Mouse (Mus musculus) heart, adult 18-20 months (tissue): ENCODE measurements at regions not wholly inside any gene's neighbourhood (a gene's known extent, or its start where the extent isn't known, plus 50 kb on each side); places are given as distances from the start of the nearest gene placed in this dataset.
A peak's percentile ranks its signal among the peaks of the same experiment; 100 is the strongest.

Experiments used
- DNase-seq, 2 experiments: peaks; one replicate each; pipeline ENCODE4 v3.0.0; 2021 to 2022; ENCODE audit warnings: mixed read lengths in 1 of 2

DNA sequence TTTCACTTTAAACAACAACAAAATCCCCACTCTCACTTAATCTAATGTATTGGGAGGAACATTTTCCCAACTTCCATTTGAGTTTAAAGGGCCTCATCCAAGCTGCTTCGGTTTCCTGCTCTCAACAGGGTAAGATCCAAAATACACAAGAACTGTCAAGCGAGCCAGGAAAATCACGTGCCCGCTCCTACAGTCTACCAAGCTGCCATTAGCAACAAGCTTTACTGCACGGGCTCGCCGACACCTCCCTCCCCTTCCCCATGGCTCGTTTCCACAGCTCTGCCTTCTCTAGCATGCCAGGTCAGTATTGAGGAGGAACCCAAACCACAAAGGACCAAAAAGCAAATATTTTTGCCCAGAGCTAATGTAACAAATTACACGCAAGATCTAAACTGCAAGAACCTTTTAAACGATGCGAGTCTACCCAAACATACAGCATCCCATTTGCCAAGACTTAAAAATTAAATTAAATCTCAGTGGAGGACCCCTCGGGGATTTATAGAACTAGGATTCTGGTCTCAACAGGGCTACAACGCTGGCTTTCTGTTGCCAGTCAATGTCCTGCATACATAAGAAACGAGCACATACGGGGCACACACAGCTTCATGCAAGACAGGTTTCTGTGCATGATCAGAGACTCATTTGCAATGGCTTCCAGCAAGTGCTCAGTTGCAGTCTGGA, 435.4 kb upstream of the Jarid2 start:
- peak; percentile 80 to 87 for DNase-seq

- no peak for DNase-seq
These were observed 433.7 kb upstream of the Jarid2 start for GRCm38 (mm10) chr13:44295621-44296020.

DNA sequence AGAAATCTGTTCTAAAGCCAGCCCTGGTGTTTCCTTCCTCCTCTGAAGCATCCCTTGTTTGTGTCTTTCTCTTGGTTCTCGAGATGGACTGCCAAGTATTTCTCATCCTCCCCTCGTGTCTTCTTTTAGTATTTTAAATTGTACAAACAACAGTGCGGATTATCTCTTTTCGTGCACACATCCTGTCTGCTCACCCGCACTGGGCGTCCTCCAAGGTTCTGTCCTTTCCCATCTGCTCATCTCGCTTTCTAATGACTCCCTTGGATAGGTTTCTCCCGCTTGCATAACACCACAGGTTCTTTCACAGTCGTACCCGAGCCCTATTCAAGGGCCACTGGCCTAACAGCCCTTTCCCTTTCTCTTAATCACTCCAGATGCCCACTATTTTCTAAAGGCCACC, 428.7 kb upstream of the Jarid2 start:
- no peak for DNase-seq

GRCm38 (mm10) chr13:44301215-44301614, 428.1 kb upstream of the Jarid2 start:
- no peak for DNase-seq

GRCm38 (mm10) chr13:44301936-44302335, 427.3 kb upstream of the Jarid2 start:
- DNase-seq: peak; percentile 84 to 89

DNA sequence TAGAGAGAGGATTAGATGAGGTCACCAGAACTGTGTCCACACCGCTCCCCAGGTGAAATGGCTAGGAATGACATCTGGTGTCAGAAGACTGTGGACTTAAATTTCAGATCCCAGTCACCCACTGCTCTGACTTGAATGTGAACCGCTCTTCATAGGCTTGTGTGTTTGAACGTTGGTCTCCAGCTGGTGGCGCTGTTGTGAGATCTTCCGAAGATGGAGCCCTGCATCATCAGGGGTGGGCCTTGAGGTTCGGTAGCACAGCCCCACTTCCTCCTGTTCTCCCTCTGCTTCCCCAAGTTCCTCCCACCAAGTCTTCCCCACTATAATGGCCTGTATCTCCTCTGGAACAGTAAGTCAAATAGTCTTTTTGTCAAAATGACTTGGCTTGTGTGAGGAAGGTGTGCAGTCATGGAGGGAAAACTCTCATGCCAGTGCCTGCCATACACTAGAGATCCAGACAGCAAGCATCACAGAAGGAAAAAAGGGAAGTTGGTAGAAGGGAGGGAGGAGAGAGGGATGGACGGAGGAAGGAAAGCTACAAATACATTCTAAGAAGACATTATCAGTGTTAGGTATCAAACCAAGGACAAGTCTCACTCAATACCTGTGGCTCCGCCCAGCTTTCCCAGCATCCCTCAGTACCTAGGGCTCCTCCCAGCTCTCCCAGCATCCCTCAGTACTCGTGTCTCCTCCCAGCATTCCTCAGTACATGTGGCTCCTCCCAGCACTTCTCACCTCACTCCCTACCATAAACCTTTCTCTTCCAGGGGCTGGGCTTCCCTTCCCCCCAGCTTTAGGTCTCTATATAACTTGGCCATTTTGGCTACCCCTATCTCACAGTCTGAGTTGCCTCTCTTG, 423.9 kb upstream of the Jarid2 start:
- DNase-seq: no peak

GRCm38 (mm10) chr13:44306275-44307050, 422.8 kb upstream of the Jarid2 start:
- peak; percentile 87 to 93 for DNase-seq

GRCm38 (mm10) chr13:44308227-44308626, 421.0 kb upstream of the Jarid2 start:
- DNase-seq: no peak

- DNase-seq: peak in 1 of 2 experiments; percentile 48
These were observed 417.0 kb upstream of the Jarid2 start for GRCm38 (mm10) chr13:44312237-44312636.

- peak; percentile 46 to 63 for DNase-seq
These were observed 412.4 kb upstream of the Jarid2 start for GRCm38 (mm10) chr13:44316747-44317446.

DNA sequence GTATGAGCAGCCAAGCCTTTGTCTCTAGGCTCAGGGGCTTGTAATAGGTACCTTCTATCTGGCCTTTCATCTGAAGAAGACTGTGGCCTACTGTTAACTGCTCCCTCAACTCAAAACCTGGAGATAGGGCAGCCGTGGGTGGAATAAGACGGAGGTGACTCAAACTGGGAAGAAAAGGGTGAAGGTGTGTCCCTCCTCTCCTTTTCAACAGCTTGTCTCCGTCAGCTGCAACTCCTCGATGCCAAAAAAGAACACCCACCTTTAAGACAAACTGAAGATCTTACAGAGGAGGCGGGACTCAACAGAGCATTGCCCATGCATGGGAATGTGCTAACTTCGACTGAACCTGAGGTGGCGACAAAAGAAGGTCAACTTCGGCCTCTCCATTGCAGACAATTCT, 411.7 kb upstream of the Jarid2 start:
- DNase-seq: no peak

DNA sequence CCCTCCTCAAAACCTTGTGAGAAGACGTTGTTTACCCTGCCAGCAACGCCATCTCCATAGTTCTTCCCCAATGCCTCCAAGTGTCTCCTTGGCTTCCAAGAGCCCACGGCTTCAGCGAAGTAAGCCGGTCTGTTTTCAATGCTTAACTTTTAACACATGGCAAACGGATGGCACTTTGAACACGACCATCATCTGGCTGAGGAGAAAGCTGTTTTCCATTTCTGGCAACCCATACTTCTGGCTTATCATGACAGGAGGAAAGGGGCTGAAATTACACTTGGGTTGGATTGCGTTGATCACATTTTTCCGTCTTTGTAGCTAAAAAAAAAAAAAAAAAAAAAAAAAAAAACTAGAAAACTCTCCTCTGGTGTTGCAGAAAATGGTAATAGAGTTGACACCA, 410.2 kb upstream of the Jarid2 start:
- DNase-seq: no peak

DNA sequence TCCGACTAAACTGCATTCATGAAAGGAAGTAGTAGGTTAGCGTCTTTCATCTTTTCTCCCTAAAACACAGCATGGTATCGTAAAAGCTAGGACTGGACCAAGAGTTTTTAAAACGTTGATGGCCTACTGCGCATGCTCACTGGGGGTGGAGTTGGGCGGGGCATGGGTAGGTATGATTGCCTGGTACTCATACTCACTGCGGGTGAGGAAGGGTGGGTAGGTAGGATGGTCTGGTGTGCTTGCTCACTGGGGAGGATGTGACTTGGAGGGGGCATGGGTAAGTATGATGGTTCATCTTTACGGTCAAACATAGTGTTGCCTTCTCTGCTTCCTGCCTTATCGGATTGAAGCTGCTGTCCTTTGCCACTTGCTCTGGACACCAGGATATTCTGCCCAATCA, 409.8 kb upstream of the Jarid2 start:
- no peak for DNase-seq

GRCm38 (mm10) chr13:44320311-44320710, 409.0 kb upstream of the Jarid2 start:
- DNase-seq: no peak

DNA sequence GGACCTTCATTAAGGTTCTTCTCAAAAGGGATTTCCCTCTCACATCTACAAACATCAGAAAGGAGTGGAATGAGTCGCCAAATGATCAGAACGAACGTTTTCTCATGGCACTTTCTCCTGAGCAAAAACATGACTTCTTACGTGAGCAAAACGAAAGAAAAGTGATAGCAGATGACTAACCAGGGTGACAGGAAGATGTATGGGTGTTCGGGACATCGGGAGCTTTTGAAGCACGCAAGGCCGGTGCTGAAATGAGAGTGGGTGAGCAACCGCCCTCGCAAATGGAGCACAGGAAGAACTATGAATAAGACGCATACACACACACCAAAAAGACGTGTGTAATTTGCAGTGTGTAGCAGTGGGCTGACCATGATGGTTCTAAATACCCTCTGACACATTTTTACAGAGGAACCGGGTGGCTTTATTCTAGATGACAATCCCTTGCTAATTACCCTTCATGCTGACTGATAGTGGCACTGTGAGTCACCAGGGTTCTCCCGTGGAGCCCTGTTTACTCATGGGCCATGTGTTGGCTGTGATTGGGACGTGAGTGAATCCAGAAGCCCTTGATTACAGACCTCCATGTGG, 408.2 kb upstream of the Jarid2 start:
- no peak for DNase-seq

GRCm38 (mm10) chr13:44328416-44328815, 400.9 kb upstream of the Jarid2 start:
- DNase-seq: no peak

- peak; percentile 44 to 58 for DNase-seq
These were observed 400.1 kb upstream of the Jarid2 start for GRCm38 (mm10) chr13:44329161-44329560.

- DNase-seq: peak; percentile 39 to 65
These were observed 399.6 kb upstream of the Jarid2 start for GRCm38 (mm10) chr13:44329701-44330100.

DNA sequence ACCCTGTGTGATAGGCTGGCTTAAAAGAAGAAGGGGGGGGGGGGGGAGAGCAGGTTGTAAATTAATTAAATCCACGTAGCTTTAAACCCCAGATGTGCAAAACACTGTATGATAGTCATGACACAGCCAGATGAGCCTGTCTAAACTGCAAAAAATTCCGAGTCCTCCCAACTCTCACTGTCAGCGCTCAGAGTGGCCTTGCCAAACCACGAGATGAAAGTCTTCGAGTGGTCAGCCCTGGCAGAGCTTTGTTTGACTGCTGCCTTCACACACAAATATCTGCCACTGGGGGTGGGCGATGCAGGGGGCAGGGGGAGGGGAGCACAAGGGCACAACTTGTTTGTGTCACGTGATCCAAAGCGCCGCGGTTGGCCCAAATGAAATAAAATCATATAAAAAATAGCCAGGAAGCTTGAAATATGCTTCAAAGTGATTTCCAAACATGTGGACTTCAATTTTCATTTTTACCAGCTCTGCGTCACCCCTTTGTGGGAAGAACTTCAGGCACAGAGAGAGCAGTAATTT, 396.5 kb upstream of the Jarid2 start:
- DNase-seq: no peak

GRCm38 (mm10) chr13:44339061-44339741, 390.1 kb upstream of the Jarid2 start:
- no peak for DNase-seq

DNA sequence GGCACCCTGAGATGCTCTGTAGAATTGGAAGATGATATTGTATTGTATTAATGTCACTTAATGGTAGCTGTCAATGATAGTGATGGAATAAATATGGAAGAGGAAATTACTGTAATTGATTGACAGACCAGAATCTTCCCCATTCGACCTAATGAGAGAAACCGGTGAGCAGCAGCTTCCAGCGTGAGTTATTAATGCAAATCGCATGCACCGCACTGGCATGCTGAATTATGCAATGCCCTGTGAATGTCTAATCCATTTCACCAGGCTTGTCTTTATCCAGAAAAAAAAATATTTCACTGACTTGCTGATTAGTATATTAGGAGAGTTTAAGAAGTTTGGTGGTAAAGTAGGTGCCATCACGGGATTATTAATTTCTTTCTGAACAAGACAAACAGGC, 384.2 kb upstream of the Jarid2 start:
- DNase-seq: no peak
